ENCODE assay signal across 19 mouse cellular contexts in genomic region chr3:103127177-103127576, GRCm38 (mm10). TPM values are rescaled to one million over a fixed set of nuclear protein-coding genes. Genes with fewer than 3 reads are reported as not detected.
A peak's percentile ranks its signal among the peaks of the same experiment; 100 is the strongest.
DNase-seq lines count a peak whose midpoint lies in the region; ATAC-seq and TF ChIP-seq lines count a peak whose summit lies in the region.
"Had no signal": no experiment of that assay in that cellular context is flagged by ENCODE, and none has a peak within 500 bp of the region (broad histone marks: within the 10 kb centered on the region; RNA-seq: fewer than 3 reads in every experiment).

No protein-coding gene starts in this region.

- no peak overlapping the region for H3K27ac ChIP-seq in forebrain, embryonic 14.5 days (ENCODE audit: low read depth, low read length)
- H3K27ac ChIP-seq in forebrain, embryonic 12.5 days: no peak overlapping the region
- H3K27ac ChIP-seq in liver, embryonic 12.5 days: peak overlapping the region; percentile 97
- no peak overlapping the region for H3K27ac ChIP-seq in liver, postnatal 0 days (ENCODE audit: low read depth)
- 0 out of 2 replicates have a peak overlapping the region, but pooled peaks have one; percentile 53 for H3K27ac ChIP-seq in stomach, embryonic 15.5 days
- H3K27ac ChIP-seq: kidney, postnatal 0 days had no signal

- H3K4me2 ChIP-seq in forebrain, embryonic 14.5 days (ENCODE audit: low read length): no peak overlapping the region
- no peak overlapping the region for H3K4me2 ChIP-seq in forebrain, embryonic 12.5 days
- no peak overlapping the region for H3K4me2 ChIP-seq in liver, embryonic 12.5 days
- no peak overlapping the region for H3K4me2 ChIP-seq in liver, postnatal 0 days (ENCODE audit: low read depth, low read length)
- H3K4me2 ChIP-seq in stomach, embryonic 15.5 days: no peak overlapping the region
- H3K4me2 ChIP-seq: heart, embryonic 11.5 days had no signal

- no peak; the same call in 1 of the 2 replicates for ATAC-seq in forebrain, embryonic 14.5 days
- no peak for ATAC-seq in forebrain, embryonic 12.5 days (ENCODE audit: low FRiP score)
- no peak for ATAC-seq in liver, embryonic 12.5 days
- ATAC-seq in liver, postnatal 0 days: no peak
- ATAC-seq in stomach, embryonic 15.5 days (ENCODE audit: insufficient read depth, low FRiP score, low read depth): no peak
- ATAC-seq: forebrain, embryonic 16.5 days; intestine, postnatal 0 days had no signal

- no peak for TF ChIP-seq EP300 in liver, postnatal 0 days (IDR thresholded peaks at IDR 0.05; ENCODE audit: low read depth)

- H3K27me3 ChIP-seq in forebrain, embryonic 14.5 days (replicated peaks; ENCODE audit: control insufficient read depth, insufficient read depth, low read length): no peaks in the 10 kb centered on the region
- 0 out of 2 replicates have a peak, but pooled peaks cover 4% of the 10 kb centered on the region for H3K27me3 ChIP-seq in forebrain, embryonic 12.5 days
- no peaks in the 10 kb centered on the region for H3K27me3 ChIP-seq in liver, embryonic 12.5 days (replicated peaks)
- H3K27me3 ChIP-seq in liver, postnatal 0 days (ENCODE audit: insufficient read depth, low read length): no peaks in the 10 kb centered on the region
- no peaks in the 10 kb centered on the region for H3K27me3 ChIP-seq in stomach, embryonic 15.5 days (replicated peaks)
- H3K27me3 ChIP-seq: CH12.LX had no signal

- H3K9ac ChIP-seq in forebrain, embryonic 14.5 days (ENCODE audit: low read length): no peak overlapping the region
- no peak overlapping the region for H3K9ac ChIP-seq in forebrain, embryonic 12.5 days
- H3K9ac ChIP-seq in liver, embryonic 12.5 days: peak overlapping the region; percentile 52
- no peak overlapping the region for H3K9ac ChIP-seq in liver, postnatal 0 days (replicated peaks)
- H3K9ac ChIP-seq in stomach, embryonic 15.5 days: no peak overlapping the region

- no peaks in the 10 kb centered on the region for H3K36me3 ChIP-seq in forebrain, embryonic 14.5 days (ENCODE audit: control insufficient read depth, insufficient read depth, low read length)
- H3K36me3 ChIP-seq in forebrain, embryonic 12.5 days (replicated peaks): no peaks in the 10 kb centered on the region
- H3K36me3 ChIP-seq in liver, embryonic 12.5 days: peaks cover 10% of the 10 kb centered on the region
- peaks cover 5% of the 10 kb centered on the region; the same call in 1 of the 2 replicates for H3K36me3 ChIP-seq in liver, postnatal 0 days (replicated peaks; ENCODE audit: insufficient read depth, low read length)
- no peaks in the 10 kb centered on the region for H3K36me3 ChIP-seq in stomach, embryonic 15.5 days

- 11% methylated on average over 2 of the region's 2 CpGs for WGBS in forebrain, embryonic 14.5 days
- 24% methylated on average over 2 of the region's 2 CpGs for WGBS in forebrain, embryonic 12.5 days
- WGBS in liver, embryonic 12.5 days (ENCODE audit: insufficient replicate concordance): 58% methylated on average over 2 of the region's 2 CpGs
- 69% methylated on average over 2 of the region's 2 CpGs for WGBS in liver, postnatal 0 days (ENCODE audit: insufficient replicate concordance)
- 33% methylated on average over 2 of the region's 2 CpGs for WGBS in stomach, embryonic 15.5 days

- 0 out of 2 replicates have a peak, but pooled peaks cover 2% of the 10 kb centered on the region for H3K9me3 ChIP-seq in forebrain, embryonic 14.5 days (replicated peaks; ENCODE audit: control insufficient read depth, low read length)
- H3K9me3 ChIP-seq in forebrain, embryonic 12.5 days: no peaks in the 10 kb centered on the region
- H3K9me3 ChIP-seq in liver, embryonic 12.5 days (replicated peaks): 0 out of 2 replicates have a peak, but pooled peaks cover 2% of the 10 kb centered on the region
- no peaks in the 10 kb centered on the region for H3K9me3 ChIP-seq in liver, postnatal 0 days (ENCODE audit: low read length)
- H3K9me3 ChIP-seq in stomach, embryonic 15.5 days: no peaks in the 10 kb centered on the region

- DNase-seq in forebrain, embryonic 14.5 days (ENCODE audit: low spot score): peak; percentile 7
- DNase-seq in liver, postnatal 0 days: no peak
- DNase-seq in ZHBTc4 (ENCODE audit: low read depth, low spot score): peak; percentile 76
- no peak for DNase-seq in spleen, postnatal 36 days (ENCODE audit: low spot score in 2 of 2)
- no peak for DNase-seq in urinary bladder, adult 18-20 months (ENCODE audit: low spot score in 2 of 2)
- DNase-seq: cerebellum, adult 2 months; gastrocnemius, postnatal 14 days; right cerebral cortex, postnatal 4 days had no signal

- no peak overlapping the region for H3K4me3 ChIP-seq in forebrain, embryonic 14.5 days (ENCODE audit: low read depth, low read length)
- H3K4me3 ChIP-seq in forebrain, embryonic 12.5 days (replicated peaks): no peak overlapping the region
- no peak overlapping the region for H3K4me3 ChIP-seq in liver, embryonic 12.5 days
- no peak overlapping the region for H3K4me3 ChIP-seq in liver, postnatal 0 days (ENCODE audit: low read depth, low read length)
- no peak overlapping the region for H3K4me3 ChIP-seq in stomach, embryonic 15.5 days (replicated peaks)

- no peak for TF ChIP-seq CTCF in liver, postnatal 0 days (IDR thresholded peaks at IDR 0.05; ENCODE audit: low read depth)

- H3K4me1 ChIP-seq in forebrain, embryonic 14.5 days (ENCODE audit: control insufficient read depth, insufficient read depth, low read length): peaks cover 4% of the 10 kb centered on the region; the same call in 1 of the 2 replicates
- peaks cover 17% of the 10 kb centered on the region for H3K4me1 ChIP-seq in forebrain, embryonic 12.5 days
- H3K4me1 ChIP-seq in liver, embryonic 12.5 days: peaks cover 68% of the 10 kb centered on the region
- H3K4me1 ChIP-seq in liver, postnatal 0 days (ENCODE audit: insufficient read depth): peaks cover 24% of the 10 kb centered on the region
- 0 out of 2 replicates have a peak, but pooled peaks cover 11% of the 10 kb centered on the region for H3K4me1 ChIP-seq in stomach, embryonic 15.5 days

RNA-seq across cellular contexts. Expression of gene Dennd2c, which starts 24.8 kb away (rescaled TPM):
- polyA plus RNA-seq in forebrain, embryonic 14.5 days (2014; fragmentation: Nextera tagmentation; extraction: Ambion mirVana): 0.66 and 0.88 TPM in 2 replicates
- polyA plus RNA-seq in forebrain, embryonic 12.5 days (2016; fragmentation: Nextera tagmentation; extraction: Ambion mirVana): 1.9 and 2.6 TPM in 2 replicates
- polyA plus RNA-seq in liver, embryonic 12.5 days (2016; fragmentation: Nextera tagmentation; extraction: Ambion mirVana): 13.0 and 13.1 TPM in 2 replicates
- polyA plus RNA-seq in liver, postnatal 0 days (2015; fragmentation: Nextera tagmentation; extraction: Ambion mirVana): 2.7 and 2.8 TPM in 2 replicates
- polyA plus RNA-seq in stomach, embryonic 15.5 days (2015; fragmentation: Nextera tagmentation; extraction: Ambion mirVana): 6.1 and 6.5 TPM in 2 replicates

RNA-seq across cellular contexts. Expression of gene Bcas2, which starts 44.3 kb away (rescaled TPM):
- 196 and 221 TPM in 2 replicates for polyA plus RNA-seq in forebrain, embryonic 14.5 days (2014; fragmentation: Nextera tagmentation; extraction: Ambion mirVana)
- 254 and 263 TPM in 2 replicates for polyA plus RNA-seq in forebrain, embryonic 12.5 days (2016; fragmentation: Nextera tagmentation; extraction: Ambion mirVana)
- polyA plus RNA-seq in liver, embryonic 12.5 days (2016; fragmentation: Nextera tagmentation; extraction: Ambion mirVana): 235 and 237 TPM in 2 replicates
- 71.7 and 73.7 TPM in 2 replicates for polyA plus RNA-seq in liver, postnatal 0 days (2015; fragmentation: Nextera tagmentation; extraction: Ambion mirVana)
- polyA plus RNA-seq in stomach, embryonic 15.5 days (2015; fragmentation: Nextera tagmentation; extraction: Ambion mirVana): 199 and 207 TPM in 2 replicates

RNA-seq across cellular contexts. Expression of gene Ampd1, which starts 53.4 kb away (rescaled TPM):
- not detected in 2 replicates for polyA plus RNA-seq in forebrain, embryonic 14.5 days (2014; fragmentation: Nextera tagmentation; extraction: Ambion mirVana)
- polyA plus RNA-seq in forebrain, embryonic 12.5 days (2016; fragmentation: Nextera tagmentation; extraction: Ambion mirVana): not detected in 2 replicates
- polyA plus RNA-seq in liver, embryonic 12.5 days (2016; fragmentation: Nextera tagmentation; extraction: Ambion mirVana): 0.12 and 0.13 TPM in 2 replicates
- polyA plus RNA-seq in liver, postnatal 0 days (2015; fragmentation: Nextera tagmentation; extraction: Ambion mirVana): 0.37 TPM in 1 of 2 replicates, not detected in the other
- 0.44 TPM in 1 of 2 replicates, not detected in the other for polyA plus RNA-seq in stomach, embryonic 15.5 days (2015; fragmentation: Nextera tagmentation; extraction: Ambion mirVana)
- polyA plus RNA-seq: cerebellum, adult 2 months; cortical plate, adult 2 months; forebrain, embryonic 16.5 days; heart, embryonic 11.5 days; intestine, postnatal 0 days; kidney, postnatal 0 days; liver, adult 2 months; midbrain, postnatal 0 days had no signal

Comparison
In these comparisons a context has a peak if more than half of its experiments do, and no peak if none do; other contexts are left out.
1. H3K27ac ChIP-seq: peak in liver, embryonic 12.5 days (single experiment) and stomach, embryonic 15.5 days (single experiment); none in forebrain, embryonic 14.5 days (single experiment), forebrain, embryonic 12.5 days (single experiment) and liver, postnatal 0 days (single experiment).
2. DNase-seq: peak in forebrain, embryonic 14.5 days (single experiment) and ZHBTc4 (single experiment); none in liver, postnatal 0 days (single experiment), spleen, postnatal 36 days (0 of 2) and urinary bladder, adult 18-20 months (0 of 2).